Mouse (Mus musculus): Measurements from ENCODE around the gene Cse1l. TPM values are rescaled to one million over a fixed set of nuclear protein-coding genes. Genes with fewer than 3 reads are reported as not detected.

Cse1l gene
- total and polyA plus RNA-seq, 3 experiments: 76.0 to 165 (median 162) TPM

DNA sequence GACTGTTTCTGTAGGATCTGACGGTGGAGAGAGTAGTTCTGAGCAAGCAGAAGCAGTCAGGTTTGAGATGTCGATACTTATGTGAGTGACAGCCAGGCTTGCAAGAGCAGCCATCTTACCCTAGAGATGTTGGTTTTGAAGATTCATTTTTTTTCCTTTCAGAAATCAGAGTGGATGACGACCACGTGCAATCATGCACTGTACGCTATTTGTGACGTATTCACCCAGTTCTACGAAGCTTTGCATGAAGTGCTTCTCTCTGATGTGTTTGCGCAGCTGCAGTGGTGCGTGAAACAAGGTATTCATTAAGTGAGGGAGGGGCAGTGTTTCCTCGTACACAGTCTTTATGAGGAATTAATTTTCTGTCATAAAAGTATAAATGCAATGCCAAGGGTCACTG, 29.5 kb upstream of the Cse1l start:
- Histone ChIP-seq H3K4me1 (ENCODE audit: control insufficient read depth in 1 of 2, insufficient read depth in 2 of 2) (peaks cover 4 to 39% of the 10 kb centered on the region in 2 experiments), H3K36me3 (replicated peaks in 1 of 2; ENCODE audit: control insufficient read depth in 1 of 2, insufficient read depth in 1 of 2, low read length in 1 of 2) (peaks cover 34 to 62% of the 10 kb centered on the region in 2 experiments), H3K27me3 (replicated peaks) (no peaks in the 10 kb centered on the region), H3K9ac (ENCODE audit: insufficient read depth, low read depth) (no peak overlapping the region), H3K27ac (ENCODE audit: insufficient read depth, low read depth) (no peak overlapping the region), H3K4me2 (ENCODE audit: insufficient read depth, low read depth, poor library complexity, severe bottlenecking) (no peak overlapping the region), H3K4me3 (replicated peaks in 1 of 3; ENCODE audit: low read depth in 2 of 3, low read length in 2 of 3, poor library complexity in 1 of 3) (no peak overlapping the region), H3K79me2 (replicated peaks; ENCODE audit: control insufficient read depth, extremely low read depth, insufficient read depth, poor library complexity, severe bottlenecking) (no peaks in the 10 kb centered on the region), H3K9me3 (replicated peaks; ENCODE audit: low read length) (no peaks in the 10 kb centered on the region)
- peak; percentile 14 for DNase-seq (ENCODE audit: extremely low read depth)
- TF ChIP-seq MEF2A (IDR thresholded peaks at IDR 0.05; ENCODE audit: borderline replicate concordance, low read depth, low read length) (no peak), KAT2A (IDR thresholded peaks at IDR 0.05; ENCODE audit: insufficient replicate concordance, low read length) (no peak), TBP (conservative IDR thresholded peaks at IDR 0.05; ENCODE audit: low read depth, low read length) (no peak), CHD2 (IDR thresholded peaks at IDR 0.05; ENCODE audit: low read length) (no peak), CTCF (conservative IDR thresholded peaks at IDR 0.05 in 1 of 2, IDR thresholded peaks at IDR 0.05 in 1 of 2; ENCODE audit: low read depth in 2 of 2, low read length in 2 of 2) (no peak), MYC (IDR thresholded peaks at IDR 0.05; ENCODE audit: low read depth, low read length) (0 out of 2 replicates have a peak, but pooled peaks have one; percentile 17)
- in situ Hi-C loops (cut with MboI; ENCODE audit: low pct_ligation_motif_present, low pct_unique_long_range_greater_than_20kb, low sequenced_read_pairs) (no loop called here), dilution Hi-C loops (cut with MboI; ENCODE audit: extremely low pct_ligation_motif_present, extremely low pct_unique_long_range_greater_than_20kb, low sequenced_read_pairs) (no loop called here)

DNA sequence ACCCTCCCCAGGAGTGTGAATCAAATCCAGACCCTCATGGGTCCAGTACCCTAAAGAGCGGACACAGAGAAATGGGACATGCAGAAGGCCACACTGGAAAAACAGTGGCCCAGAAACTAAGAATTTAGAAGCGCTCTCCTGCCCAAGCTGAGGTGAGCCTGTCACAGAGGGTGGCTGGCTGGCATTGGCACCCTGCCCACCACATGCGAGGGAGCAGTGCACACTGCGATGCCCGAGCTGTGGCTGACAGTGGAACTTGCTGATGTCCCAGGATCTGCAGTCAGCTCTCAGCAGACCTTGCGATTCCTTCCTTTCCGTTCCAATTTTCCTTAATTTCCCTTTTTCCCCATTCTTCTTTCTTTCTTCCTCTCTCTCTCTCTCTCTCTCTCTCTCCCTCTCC, 20.8 kb upstream of the Cse1l start:
- Histone ChIP-seq H3K9ac (ENCODE audit: insufficient read depth, low read depth) (no peak overlapping the region), H3K36me3 (replicated peaks in 1 of 2; ENCODE audit: control insufficient read depth in 1 of 2, insufficient read depth in 1 of 2, low read length in 1 of 2) (peaks cover 24 to 67% of the 10 kb centered on the region in 2 experiments), H3K27ac (ENCODE audit: insufficient read depth, low read depth) (no peak overlapping the region), H3K4me2 (ENCODE audit: insufficient read depth, low read depth, poor library complexity, severe bottlenecking) (no peak overlapping the region), H3K9me3 (replicated peaks; ENCODE audit: low read length) (no peaks in the 10 kb centered on the region), H3K79me2 (replicated peaks; ENCODE audit: control insufficient read depth, extremely low read depth, insufficient read depth, poor library complexity, severe bottlenecking) (no peaks in the 10 kb centered on the region), H3K4me1 (ENCODE audit: control insufficient read depth in 1 of 2, insufficient read depth in 2 of 2) (peaks cover 0 to 3% of the 10 kb centered on the region in 2 experiments; a peak in 2 of 4 replicates), H3K27me3 (replicated peaks) (no peaks in the 10 kb centered on the region), H3K4me3 (replicated peaks in 1 of 3; ENCODE audit: low read depth in 2 of 3, low read length in 2 of 3, poor library complexity in 1 of 3) (no peak overlapping the region)
- dilution Hi-C loops (cut with MboI; ENCODE audit: extremely low pct_ligation_motif_present, extremely low pct_unique_long_range_greater_than_20kb, low sequenced_read_pairs): no loop called here
- no peak for DNase-seq (ENCODE audit: extremely low read depth)
- TF ChIP-seq PAX5 (IDR thresholded peaks at IDR 0.05; ENCODE audit: low read length): no peak
- no peak for TF ChIP-seq E2F4 (IDR thresholded peaks at IDR 0.05; ENCODE audit: insufficient replicate concordance, low read depth, low read length)
- no peak for TF ChIP-seq USF1 (IDR thresholded peaks at IDR 0.05; ENCODE audit: low read depth, low read length)
- TF ChIP-seq JUND (conservative IDR thresholded peaks at IDR 0.05; ENCODE audit: low read depth, low read length): no peak
- TF ChIP-seq RCOR1 (conservative IDR thresholded peaks at IDR 0.05; ENCODE audit: low read depth, low read length): no peak
- TF ChIP-seq KAT2A (IDR thresholded peaks at IDR 0.05; ENCODE audit: insufficient replicate concordance, low read length): no peak
- no peak for TF ChIP-seq NELFE (IDR thresholded peaks at IDR 0.05; ENCODE audit: low read depth, low read length)
- no peak for TF ChIP-seq USF2 (conservative IDR thresholded peaks at IDR 0.05; ENCODE audit: low read depth, low read length)
- TF ChIP-seq SMC3 (IDR thresholded peaks at IDR 0.05; ENCODE audit: low read depth, low read length): no peak
- no peak for TF ChIP-seq JUN (IDR thresholded peaks at IDR 0.05; ENCODE audit: insufficient read depth, low read depth, low read length)
- no peak for TF ChIP-seq SIN3A (IDR thresholded peaks at IDR 0.05; ENCODE audit: low read length)
- TF ChIP-seq ZNF384 (IDR thresholded peaks at IDR 0.05; ENCODE audit: low read depth, low read length): no peak
- no peak for TF ChIP-seq MYC (IDR thresholded peaks at IDR 0.05; ENCODE audit: low read depth, low read length)
- TF ChIP-seq ZC3H11A (IDR thresholded peaks at IDR 0.05; ENCODE audit: low read depth, low read length): no peak
- TF ChIP-seq MXI1 (IDR thresholded peaks at IDR 0.05; ENCODE audit: low read depth, low read length): no peak
- no peak for TF ChIP-seq BHLHE40 (IDR thresholded peaks at IDR 0.05; ENCODE audit: low read depth, low read length)
- no peak for TF ChIP-seq GABPA (IDR thresholded peaks at IDR 0.05; ENCODE audit: insufficient replicate concordance, low read depth, low read length)
- TF ChIP-seq MEF2A (IDR thresholded peaks at IDR 0.05; ENCODE audit: borderline replicate concordance, low read depth, low read length): no peak
- no peak for TF ChIP-seq POLR2A (IDR thresholded peaks at IDR 0.05; ENCODE audit: low read depth, low read length)
- in situ Hi-C loops (cut with MboI; ENCODE audit: low pct_ligation_motif_present, low pct_unique_long_range_greater_than_20kb, low sequenced_read_pairs): no loop called here
